Mouse (Mus musculus): ENCODE data around the gene Zfp385b. TPM values are rescaled to one million over a fixed set of nuclear protein-coding genes. Genes with fewer than 3 reads are reported as not detected.

The Zfp385b gene
- total and polyA plus RNA-seq, 3 experiments = 7.3 to 8.2 (median 7.9) TPM

- H3K4me3 ChIP-seq = no peak overlapping the region
Observed at GRCm38 (mm10) chr2:77781390-77781789, 38.0 kb downstream of the Zfp385b start.

GRCm38 (mm10) chr2:77777781-77778180, 41.7 kb downstream of the Zfp385b start:
- H3K4me1 ChIP-seq (ENCODE audit: control insufficient read depth, insufficient read depth, low read length) = 0 out of 2 replicates have a peak, but pooled peaks cover 1% of the 10 kb centered on the region
- H3K36me3 ChIP-seq (ENCODE audit: control insufficient read depth, insufficient read depth, low read length) = no peaks in the 10 kb centered on the region
- TF ChIP-seq POLR2A (IDR thresholded peaks at IDR 0.05; ENCODE audit: insufficient read depth, low read depth, low read length) (no peak), EP300 (IDR thresholded peaks at IDR 0.05; ENCODE audit: insufficient read depth, low read depth, low read length) (no peak), CTCF (IDR thresholded peaks at IDR 0.05) (no peak)
- no peak for DNase-seq
- no peak overlapping the region for H3K4me3 ChIP-seq
- no peak overlapping the region for H3K9ac ChIP-seq (ENCODE audit: low read depth, low read length)
- 39% methylated on average over 6 of the region's 6 CpGs for WGBS
- no peaks in the 10 kb centered on the region for H3K27me3 ChIP-seq (ENCODE audit: control insufficient read depth, insufficient read depth, low read length)
- H3K27ac ChIP-seq = no peak overlapping the region
- H3K79me2 ChIP-seq (replicated peaks; ENCODE audit: control insufficient read depth, insufficient read depth, low read length) = no peaks in the 10 kb centered on the region
- intact Hi-C loops (cut with DNase I) = no loop called here

More at GRCm38 (mm10) chr2:77781390-77781789, 38.0 kb downstream of the Zfp385b start:
- H3K36me3 ChIP-seq (ENCODE audit: control insufficient read depth, insufficient read depth, low read length) = no peaks in the 10 kb centered on the region
- intact Hi-C loops (cut with DNase I) = no loop called here
- 74% methylated on average over 7 of the region's 7 CpGs for WGBS
- H3K4me1 ChIP-seq (ENCODE audit: control insufficient read depth, insufficient read depth, low read length) = 0 out of 2 replicates have a peak, but pooled peaks cover 1% of the 10 kb centered on the region
- H3K9ac ChIP-seq (ENCODE audit: low read depth, low read length) = no peak overlapping the region
- no peak for DNase-seq
- no peaks in the 10 kb centered on the region for H3K79me2 ChIP-seq (replicated peaks; ENCODE audit: control insufficient read depth, insufficient read depth, low read length)
- no peak overlapping the region for H3K27ac ChIP-seq
- no peaks in the 10 kb centered on the region for H3K27me3 ChIP-seq (ENCODE audit: control insufficient read depth, insufficient read depth, low read length)
- no peak for TF ChIP-seq EP300 (IDR thresholded peaks at IDR 0.05; ENCODE audit: insufficient read depth, low read depth, low read length)
- TF ChIP-seq POLR2A (IDR thresholded peaks at IDR 0.05; ENCODE audit: insufficient read depth, low read depth, low read length) = no peak
- no peak for TF ChIP-seq CTCF (IDR thresholded peaks at IDR 0.05)

DNA sequence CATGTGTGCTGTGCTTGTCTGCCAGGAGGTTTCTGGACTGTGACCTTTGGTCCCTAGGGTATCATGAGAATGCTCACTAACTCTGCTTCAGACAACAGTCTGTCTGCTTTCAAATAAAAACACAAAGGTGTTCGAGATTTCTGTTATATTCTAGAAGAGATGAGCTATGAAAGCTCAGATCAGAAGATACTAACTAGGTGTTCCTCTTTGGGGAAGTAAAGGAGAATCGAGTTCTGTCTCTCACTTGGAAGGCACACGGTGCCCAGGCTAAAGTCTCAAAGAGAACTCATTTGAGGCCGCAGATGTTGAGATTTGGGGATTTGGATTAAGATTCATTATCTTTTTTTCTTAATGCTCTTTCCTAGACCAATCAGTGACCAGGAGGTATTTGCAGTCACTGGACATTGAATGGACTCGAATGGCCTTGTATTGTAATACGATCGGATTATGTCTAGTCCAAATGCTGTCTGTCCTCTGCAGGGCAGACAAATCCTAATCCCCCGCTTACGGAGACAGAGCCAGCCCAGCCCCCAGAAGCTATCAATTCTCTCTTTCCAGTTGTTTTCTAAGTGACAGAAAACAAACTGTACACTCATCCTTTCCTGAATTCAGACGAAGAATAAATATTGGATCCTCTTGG, 42.3 kb downstream of the Zfp385b start:
- Histone ChIP-seq H3K4me3 (no peak overlapping the region), H3K9ac (ENCODE audit: low read depth, low read length) (no peak overlapping the region), H3K27me3 (ENCODE audit: control insufficient read depth, insufficient read depth, low read length) (no peaks in the 10 kb centered on the region), H3K79me2 (replicated peaks; ENCODE audit: control insufficient read depth, insufficient read depth, low read length) (no peaks in the 10 kb centered on the region), H3K36me3 (ENCODE audit: control insufficient read depth, insufficient read depth, low read length) (no peaks in the 10 kb centered on the region), H3K4me1 (ENCODE audit: control insufficient read depth, insufficient read depth, low read length) (0 out of 2 replicates have a peak, but pooled peaks cover 1% of the 10 kb centered on the region), H3K27ac (no peak overlapping the region)
- intact Hi-C loops (cut with DNase I) = no loop called here
- WGBS = 71% methylated on average over 10 of the region's 10 CpGs
- no peak for DNase-seq
- TF ChIP-seq CTCF (IDR thresholded peaks at IDR 0.05) (no peak), EP300 (IDR thresholded peaks at IDR 0.05; ENCODE audit: insufficient read depth, low read depth, low read length) (no peak), POLR2A (IDR thresholded peaks at IDR 0.05; ENCODE audit: insufficient read depth, low read depth, low read length) (no peak)

DNA sequence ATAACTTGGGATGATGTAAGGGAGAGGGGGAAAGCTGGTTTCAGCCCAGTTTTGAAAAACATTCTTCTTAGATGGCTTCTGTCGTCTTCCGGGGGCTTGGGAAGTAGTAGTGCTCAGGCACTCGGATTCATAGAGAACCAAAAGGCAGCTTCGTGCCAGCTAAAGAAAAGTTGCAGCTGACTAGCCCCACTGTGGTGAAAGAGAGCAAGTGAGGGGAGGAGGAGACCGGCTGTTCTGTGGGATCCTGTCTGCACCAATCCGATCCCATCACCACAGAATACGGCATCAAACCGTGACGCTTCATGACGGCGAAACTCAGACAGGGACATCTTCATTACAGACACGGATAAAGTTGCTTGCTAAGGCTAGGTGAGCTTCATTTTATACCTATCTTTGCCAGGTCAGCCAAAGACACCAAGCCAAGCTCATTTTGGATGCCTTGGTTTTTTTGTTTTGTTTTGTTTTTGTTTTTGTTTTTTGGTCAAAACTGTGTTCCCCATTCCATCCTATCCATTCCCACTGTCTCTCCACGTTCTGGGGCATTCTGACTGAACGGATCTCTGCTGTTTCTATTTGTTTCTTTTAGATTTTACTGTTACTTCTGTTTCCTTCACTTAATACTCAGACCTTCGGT, 44.1 kb downstream of the Zfp385b start:
- TF ChIP-seq EP300 (IDR thresholded peaks at IDR 0.05; ENCODE audit: insufficient read depth, low read depth, low read length) (no peak), POLR2A (IDR thresholded peaks at IDR 0.05; ENCODE audit: insufficient read depth, low read depth, low read length) (no peak), CTCF (IDR thresholded peaks at IDR 0.05) (no peak)
- H3K4me3 ChIP-seq = no peak overlapping the region
- no peaks in the 10 kb centered on the region for H3K79me2 ChIP-seq (replicated peaks; ENCODE audit: control insufficient read depth, insufficient read depth, low read length)
- H3K4me1 ChIP-seq (ENCODE audit: control insufficient read depth, insufficient read depth, low read length) = 0 out of 2 replicates have a peak, but pooled peaks cover 1% of the 10 kb centered on the region
- 69% methylated on average over 15 of the region's 15 CpGs for WGBS
- DNase-seq = no peak
- H3K27me3 ChIP-seq (ENCODE audit: control insufficient read depth, insufficient read depth, low read length) = no peaks in the 10 kb centered on the region
- no peak overlapping the region for H3K9ac ChIP-seq (ENCODE audit: low read depth, low read length)
- intact Hi-C loops (cut with DNase I) = no loop called here
- H3K27ac ChIP-seq = no peak overlapping the region
- no peaks in the 10 kb centered on the region for H3K36me3 ChIP-seq (ENCODE audit: control insufficient read depth, insufficient read depth, low read length)

- H3K27ac ChIP-seq = no peak overlapping the region
- no peak for TF ChIP-seq CTCF (IDR thresholded peaks at IDR 0.05)
- TF ChIP-seq EP300 (IDR thresholded peaks at IDR 0.05; ENCODE audit: insufficient read depth, low read depth, low read length) = no peak
- no peak for TF ChIP-seq POLR2A (IDR thresholded peaks at IDR 0.05; ENCODE audit: insufficient read depth, low read depth, low read length)
- 64% methylated on average over 8 of the region's 8 CpGs for WGBS
- DNase-seq = no peak
- intact Hi-C loops (cut with DNase I) = no loop called here
- no peaks in the 10 kb centered on the region for H3K79me2 ChIP-seq (replicated peaks; ENCODE audit: control insufficient read depth, insufficient read depth, low read length)
- H3K9ac ChIP-seq (ENCODE audit: low read depth, low read length) = no peak overlapping the region
- H3K4me3 ChIP-seq = no peak overlapping the region
- H3K4me1 ChIP-seq (ENCODE audit: control insufficient read depth, insufficient read depth, low read length) = no peaks in the 10 kb centered on the region
- no peaks in the 10 kb centered on the region for H3K36me3 ChIP-seq (ENCODE audit: control insufficient read depth, insufficient read depth, low read length)
- H3K27me3 ChIP-seq (ENCODE audit: control insufficient read depth, insufficient read depth, low read length) = no peaks in the 10 kb centered on the region
Observed at GRCm38 (mm10) chr2:77770056-77770697, 49.3 kb downstream of the Zfp385b start.
